Mouse (Mus musculus): Measurements from ENCODE around the gene Pi4k2a. TPM values are rescaled to one million over a fixed set of nuclear protein-coding genes. Genes with fewer than 3 reads are reported as not detected.

Pi4k2a gene
- total RNA-seq, 2 experiments from 2014 or later: 61.0 to 63.1 TPM

Other genes with a start within 250 kb of the Pi4k2a start
- gene Frat2, start 242.3 kb upstream of the Pi4k2a start, total RNA-seq (2021): 1 to 10 TPM; 7.4 to 7.6 TPM
- 10 to 100 TPM; 34.5 to 35.5 TPM for gene Rrp12, start 194.3 kb upstream of the Pi4k2a start, total RNA-seq (2021)
- gene Pgam1, start 178.5 kb upstream of the Pi4k2a start, total RNA-seq (2021): 100 to 1,000 TPM; 574 to 598 TPM
- gene Exosc1, start 157.0 kb upstream of the Pi4k2a start, total RNA-seq (2021): 10 to 100 TPM; 28.0 to 28.5 TPM
- 10 to 100 TPM; 45.3 to 46.2 TPM for gene Zdhhc16, start 157.0 kb upstream of the Pi4k2a start, total RNA-seq (2021)
- gene Mms19, start 109.3 kb upstream of the Pi4k2a start, total RNA-seq (2021): 10 to 100 TPM; 23.7 to 27.0 TPM
- 10 to 100 TPM; 10.7 to 13.6 TPM for gene Ubtd1, start 108.7 kb upstream of the Pi4k2a start, total RNA-seq (2021)
- under 1 TPM in 1 of 2 experiments, not detected in 1; 0.30 TPM for gene Ankrd2, start 54.5 kb upstream of the Pi4k2a start, total RNA-seq (2021)
- 1 to 10 TPM; 3.1 to 5.0 TPM for gene Hoga1, start 44.9 kb upstream of the Pi4k2a start, total RNA-seq (2021)
- under 1 TPM; 0.53 to 0.55 TPM for gene 4933411K16Rik, start 38.2 kb upstream of the Pi4k2a start, total RNA-seq (2021)
- 10 to 100 TPM; 67.3 to 70.9 TPM for gene Morn4, start 4.1 kb upstream of the Pi4k2a start, total RNA-seq (2021)
- 10 to 100 TPM; 28.2 to 29.1 TPM for gene Avpi1, start 38.6 kb downstream of the Pi4k2a start, total RNA-seq (2021)
- gene Marveld1, start 56.9 kb downstream of the Pi4k2a start, total RNA-seq (2021): 1 to 10 TPM; 9.8 to 9.9 TPM
- gene Zfyve27, start 73.5 kb downstream of the Pi4k2a start, total RNA-seq (2021): 10 to 100 TPM; 84.6 to 95.8 TPM
- 1 to 10 TPM in 1 of 2 experiments, under 1 TPM in 1; 0.62 to 1.3 TPM for gene Sfrp5, start 111.8 kb downstream of the Pi4k2a start, total RNA-seq (2021)
- gene Golga7b, start 157.1 kb downstream of the Pi4k2a start, total RNA-seq (2021): 100 to 1,000 TPM; 130 to 140 TPM

Data from left cerebral cortex, postnatal 25 days (tissue).